Mouse (Mus musculus) kidney, adult 11 months (tissue): Measurements from ENCODE around the gene Pptc7.
A peak's percentile ranks its signal among the peaks of the same experiment; 100 is the strongest.

ENCODE experiments used
- DNase-seq: peaks from one replicate; pipeline ENCODE4 v3.0.0; 2022

Pptc7 gene

DNA sequence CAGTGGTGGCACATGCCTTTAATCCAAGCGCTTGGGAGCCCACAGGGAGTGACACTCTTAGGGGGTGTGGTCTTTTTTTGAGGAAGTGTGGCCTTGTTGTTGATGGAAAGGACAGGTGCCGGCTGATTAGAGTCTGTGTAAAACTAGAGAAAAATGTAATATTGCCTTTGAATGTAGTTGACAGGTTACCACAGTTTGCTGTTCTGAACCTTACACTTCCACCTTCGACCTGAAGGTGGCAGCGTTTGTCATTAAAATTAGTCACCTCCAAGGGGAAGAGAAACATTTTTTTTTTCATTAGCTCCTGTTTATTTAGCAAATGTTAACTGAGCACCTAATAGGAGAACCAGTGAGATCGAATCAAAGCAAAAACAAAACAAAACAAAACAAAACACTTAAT lies 16.3 kb upstream of the Pptc7 start:
- peak; percentile 54 for DNase-seq

DNA sequence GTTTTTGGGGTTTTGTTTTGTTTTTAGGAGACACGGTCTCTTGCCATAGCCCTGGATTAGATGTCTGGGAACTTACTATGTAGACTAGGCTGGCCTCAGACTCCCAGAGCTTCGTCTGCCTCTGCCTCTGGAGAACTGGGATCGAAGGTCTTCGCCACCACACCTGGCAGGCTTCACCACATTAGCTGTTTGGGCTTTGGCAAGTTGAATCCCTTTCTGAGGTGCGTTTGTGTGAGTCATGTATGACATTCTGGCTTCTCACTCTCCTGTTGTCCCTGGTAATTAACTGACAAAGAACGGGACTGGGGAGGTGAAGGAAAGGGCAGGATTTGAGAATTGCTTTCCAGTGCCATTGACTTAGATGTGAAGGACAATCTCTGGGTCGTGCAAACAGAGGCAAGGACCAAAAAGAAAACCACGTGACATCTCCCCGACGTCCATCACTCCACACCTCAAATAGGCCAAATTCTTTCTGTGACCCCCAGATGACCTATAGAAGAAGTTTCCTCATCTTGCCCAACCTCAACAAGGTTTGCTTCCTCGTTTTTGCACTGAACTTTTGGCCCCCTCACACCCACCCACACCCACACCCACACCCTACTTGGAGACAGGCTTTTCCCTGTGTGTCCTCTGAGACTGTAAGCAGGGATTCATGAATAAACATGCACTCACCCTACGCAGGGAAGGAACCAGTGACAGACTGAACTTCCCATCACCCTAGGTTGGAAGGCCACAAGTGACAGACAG lies 15.1 kb upstream of the Pptc7 start:
- DNase-seq, result no peak

DNA sequence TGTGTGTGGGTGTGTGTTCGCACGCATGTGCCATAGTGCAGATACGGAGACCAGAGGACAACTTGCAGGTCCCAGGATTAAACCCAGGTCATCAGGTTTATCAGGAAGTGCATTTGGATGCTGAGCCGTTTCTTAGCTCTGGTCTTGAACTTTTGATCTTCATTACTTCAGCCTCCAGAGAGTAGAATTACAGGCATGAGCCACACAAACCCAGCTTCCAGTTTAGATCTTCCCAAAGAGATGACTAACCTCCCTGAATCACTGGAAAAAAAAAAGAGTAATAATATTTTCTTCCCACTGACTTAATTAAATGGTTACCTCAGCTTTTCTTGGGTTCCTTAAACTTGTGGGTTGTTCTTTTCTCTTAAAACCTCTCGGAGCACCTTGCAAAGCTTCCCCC lies 11.3 kb upstream of the Pptc7 start:
- DNase-seq, result no peak

DNA sequence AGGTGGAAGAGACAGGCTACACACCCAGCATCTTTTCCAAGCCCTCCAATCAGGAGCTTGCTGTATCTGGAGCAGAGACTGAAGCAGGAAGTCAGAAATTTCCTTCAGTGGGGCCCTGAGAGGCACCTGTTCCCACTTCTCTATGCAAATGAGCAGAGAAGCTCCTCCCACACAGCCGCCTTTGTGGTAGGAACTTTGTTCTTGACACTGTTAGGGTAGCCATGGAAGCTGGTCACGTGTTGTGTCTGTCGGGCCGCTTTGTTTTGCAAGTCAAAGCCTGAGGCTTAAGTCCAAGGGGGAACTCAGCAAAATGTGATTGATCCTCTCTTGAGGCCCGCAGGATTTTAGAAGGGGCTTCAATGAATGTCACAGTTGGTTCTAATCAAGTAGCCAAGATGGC lies 9.4 kb upstream of the Pptc7 start:
- DNase-seq, result peak; percentile 75

DNA sequence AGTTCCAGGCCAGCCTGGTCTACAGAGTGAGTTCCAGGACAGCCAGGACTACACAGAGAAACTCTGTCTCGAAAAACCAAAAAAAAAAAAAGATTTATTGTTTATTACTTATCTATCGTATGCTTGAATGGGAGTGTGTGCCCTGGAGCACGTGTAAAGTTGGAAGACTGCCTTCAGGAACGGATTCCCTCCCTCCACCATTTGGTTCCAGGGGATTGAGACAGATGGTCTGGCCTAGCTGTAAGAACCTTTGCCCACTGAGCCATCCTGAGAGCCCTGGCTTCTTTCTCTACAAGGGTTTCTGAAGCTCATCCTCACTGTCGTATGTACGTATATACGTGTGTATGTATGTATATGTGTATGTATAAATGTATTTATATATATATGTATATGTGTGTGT lies 5.2 kb upstream of the Pptc7 start:
- DNase-seq, result no peak

DNA sequence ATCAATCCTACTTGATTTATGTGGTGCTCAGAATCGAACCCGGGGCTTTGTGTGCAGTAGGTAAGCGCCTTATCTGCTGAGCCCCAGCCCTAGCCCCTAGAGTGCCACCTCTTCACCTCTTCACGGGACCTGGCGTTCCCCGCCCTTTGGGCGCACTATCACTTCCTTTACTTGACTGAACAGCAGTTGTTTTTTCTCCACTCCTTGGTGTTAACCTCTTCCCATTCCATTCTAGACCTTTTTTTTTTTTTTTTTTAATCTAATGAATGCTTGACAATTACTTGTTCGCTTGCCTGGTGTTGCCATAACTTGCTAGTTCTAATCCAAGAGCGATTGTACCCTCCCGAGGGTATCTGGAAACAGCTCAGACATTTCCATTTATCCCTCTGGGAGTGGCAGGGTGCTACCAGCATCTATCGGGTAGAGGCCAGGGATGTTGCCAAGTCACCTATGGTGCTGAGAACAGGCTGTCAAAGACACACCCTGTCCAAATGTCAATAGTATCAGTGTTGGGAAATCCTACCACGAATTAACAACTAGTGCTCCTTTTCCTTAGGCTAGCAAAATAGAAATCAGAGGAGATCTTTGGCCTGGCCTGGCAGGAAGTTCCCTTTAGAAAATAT lies 4.3 kb upstream of the Pptc7 start:
- no peak for DNase-seq

DNA sequence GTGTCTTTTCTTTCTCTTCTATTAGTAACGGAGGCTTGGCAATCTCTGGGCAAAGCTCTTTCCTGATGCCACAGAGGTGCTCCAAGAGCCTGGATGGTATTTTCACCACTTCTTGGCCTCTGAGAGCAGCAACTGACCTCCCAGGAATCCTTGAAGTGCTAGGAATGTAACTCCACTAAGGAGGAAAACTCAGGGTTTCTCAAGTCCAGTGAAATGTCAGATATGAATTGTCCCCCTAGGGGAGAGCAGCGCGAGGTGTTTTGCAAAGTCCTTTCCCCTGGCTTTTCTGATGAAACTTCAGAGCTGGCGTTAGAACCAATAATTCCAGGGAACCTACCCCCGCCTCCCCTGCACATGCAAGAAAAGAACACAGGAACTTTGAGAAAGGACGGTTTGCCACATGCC lies 3.7 kb upstream of the Pptc7 start:
- no peak for DNase-seq

DNA sequence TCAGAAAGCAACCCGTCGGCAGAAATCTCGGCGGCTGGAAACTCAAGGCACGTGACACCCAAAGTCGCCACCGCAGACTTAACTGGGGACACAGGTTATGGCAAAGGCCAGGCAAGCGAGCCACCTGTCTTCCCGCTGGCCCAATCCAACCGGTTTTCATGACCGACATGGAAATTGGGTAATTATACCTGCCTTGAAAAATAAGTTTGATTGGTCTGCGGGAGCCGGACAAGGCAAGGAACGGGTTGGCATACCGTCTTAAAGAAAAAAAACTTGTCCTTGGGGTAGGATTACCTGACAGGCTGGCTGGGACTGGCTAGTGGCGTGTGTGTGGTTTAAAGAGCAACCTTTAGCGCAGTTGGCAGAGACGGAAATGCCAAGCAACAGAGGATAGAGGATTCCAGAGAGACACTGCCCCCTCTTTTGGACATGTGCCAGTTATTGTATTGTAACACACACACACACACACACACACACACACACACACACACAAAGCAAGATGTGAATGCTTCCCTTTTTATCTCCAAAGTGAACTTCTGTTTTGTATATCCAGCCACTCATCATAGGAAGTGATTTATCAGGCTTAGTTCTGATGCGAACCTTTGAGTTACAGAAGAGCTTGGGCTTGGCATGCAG lies 3.2 kb upstream of the Pptc7 start:
- DNase-seq, result peak; percentile 87

DNA sequence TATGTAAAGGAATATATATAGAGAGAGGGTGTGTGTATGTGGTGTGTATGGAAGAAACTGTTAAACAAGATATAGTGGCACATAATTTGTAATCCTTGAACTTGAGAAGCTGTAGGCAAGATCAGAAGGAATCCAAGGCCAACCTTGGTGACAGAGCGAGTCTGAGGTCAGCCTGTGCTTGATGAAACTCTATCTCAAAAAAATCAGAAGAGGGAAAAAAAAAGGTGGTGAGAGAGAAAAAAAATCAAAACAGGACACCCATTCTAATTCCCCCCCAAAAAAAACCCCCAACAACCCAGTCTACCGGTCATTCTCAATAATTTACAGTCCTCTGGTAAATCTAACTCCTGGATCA lies 360 bp upstream of the Pptc7 start:
- no peak for DNase-seq

DNA sequence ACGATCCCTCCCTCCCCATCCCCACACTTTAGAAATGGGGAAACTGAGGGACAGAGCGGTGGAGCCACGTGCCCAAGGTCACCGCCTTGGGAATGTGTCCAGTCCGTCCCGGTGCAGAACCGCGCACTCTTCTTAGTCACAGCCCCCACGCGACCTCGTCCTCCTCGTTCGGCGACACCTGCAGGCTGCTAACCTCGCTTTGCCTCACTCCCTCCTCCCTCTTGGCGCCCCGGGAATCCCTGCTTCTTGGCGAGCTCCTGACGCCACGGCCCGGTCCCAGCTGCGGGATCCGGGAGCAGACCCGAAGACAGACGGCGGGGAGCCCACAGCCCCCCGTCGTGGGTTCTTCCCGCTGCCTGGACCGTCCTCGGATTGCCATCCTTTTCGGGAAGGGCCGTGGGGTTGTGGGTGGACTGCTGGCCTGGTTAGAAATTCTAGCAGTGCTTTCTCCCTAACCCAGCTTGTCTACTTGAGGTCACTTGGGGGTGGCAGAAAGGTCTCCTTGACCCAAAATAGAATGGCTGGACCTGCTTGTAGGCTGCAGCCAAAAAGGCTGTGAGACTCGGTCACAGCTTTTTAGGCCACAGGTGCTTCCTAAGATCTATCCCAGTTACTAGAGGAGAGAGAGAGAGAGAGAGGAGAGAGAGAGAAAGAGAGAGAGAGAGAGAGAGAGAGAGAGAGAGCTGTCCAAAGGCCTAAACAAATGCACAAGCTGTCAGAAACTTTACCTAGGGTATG lies 1.0 kb downstream of the Pptc7 start:
- peak; percentile 57 for DNase-seq

DNA sequence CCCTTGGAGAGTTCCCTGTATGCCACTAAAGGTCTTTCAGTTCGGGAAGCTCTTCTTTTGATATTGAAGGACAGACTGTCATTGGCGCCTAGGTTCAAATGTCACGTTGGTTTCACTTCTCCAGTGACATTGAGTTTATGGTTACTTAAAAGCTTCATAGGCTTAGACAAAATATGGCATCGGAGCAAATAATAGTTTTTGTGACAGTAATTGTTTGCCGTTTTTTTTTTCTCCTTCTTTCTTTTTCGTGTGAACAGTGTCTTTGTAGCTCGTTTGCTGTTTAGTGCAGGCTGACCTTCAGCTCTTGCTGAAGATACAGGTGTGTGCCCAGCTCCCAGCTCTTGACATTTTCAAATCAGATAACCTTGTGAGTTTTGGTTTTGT lies 1.6 kb downstream of the Pptc7 start:
- DNase-seq, result no peak

DNA sequence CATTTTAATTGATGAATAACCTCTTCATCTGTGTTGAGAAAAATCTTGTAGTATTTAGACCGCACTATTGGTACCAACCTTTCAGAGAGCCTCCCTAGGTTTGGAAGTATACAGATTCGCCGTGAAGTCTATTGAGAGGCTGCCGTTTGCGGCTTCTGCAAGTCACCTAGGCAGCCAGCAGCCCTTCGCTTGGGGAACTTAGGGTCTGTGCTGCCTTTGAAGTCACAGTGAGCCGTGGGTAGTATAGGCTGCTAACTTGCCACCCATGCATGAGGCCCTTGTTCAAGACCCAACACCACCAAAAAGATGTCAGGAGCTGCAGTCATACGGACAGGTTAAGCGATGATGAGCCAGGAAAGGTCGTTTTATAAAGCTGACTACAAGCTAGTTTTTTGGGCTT lies 2.0 kb downstream of the Pptc7 start:
- no peak for DNase-seq

DNA sequence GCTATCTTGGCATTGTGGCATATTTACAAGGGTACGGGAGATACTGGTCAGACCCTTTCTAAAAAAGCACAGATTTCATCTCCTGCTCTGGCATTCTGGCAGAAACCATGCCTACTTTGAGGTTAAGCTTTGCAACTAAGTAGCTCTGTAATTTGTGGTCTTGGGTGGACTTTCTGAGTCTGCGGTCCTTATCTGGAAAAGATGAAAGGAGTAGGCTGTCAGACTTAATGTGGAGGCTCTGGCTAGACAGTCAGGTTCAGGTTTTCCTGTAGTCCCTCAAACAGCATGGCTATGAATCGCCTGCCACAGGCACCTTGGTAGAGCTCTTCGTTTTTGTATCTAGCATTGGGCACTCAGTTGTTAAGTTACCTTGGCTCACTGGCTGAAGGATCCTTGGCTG lies 2.9 kb downstream of the Pptc7 start:
- DNase-seq, result no peak

DNA sequence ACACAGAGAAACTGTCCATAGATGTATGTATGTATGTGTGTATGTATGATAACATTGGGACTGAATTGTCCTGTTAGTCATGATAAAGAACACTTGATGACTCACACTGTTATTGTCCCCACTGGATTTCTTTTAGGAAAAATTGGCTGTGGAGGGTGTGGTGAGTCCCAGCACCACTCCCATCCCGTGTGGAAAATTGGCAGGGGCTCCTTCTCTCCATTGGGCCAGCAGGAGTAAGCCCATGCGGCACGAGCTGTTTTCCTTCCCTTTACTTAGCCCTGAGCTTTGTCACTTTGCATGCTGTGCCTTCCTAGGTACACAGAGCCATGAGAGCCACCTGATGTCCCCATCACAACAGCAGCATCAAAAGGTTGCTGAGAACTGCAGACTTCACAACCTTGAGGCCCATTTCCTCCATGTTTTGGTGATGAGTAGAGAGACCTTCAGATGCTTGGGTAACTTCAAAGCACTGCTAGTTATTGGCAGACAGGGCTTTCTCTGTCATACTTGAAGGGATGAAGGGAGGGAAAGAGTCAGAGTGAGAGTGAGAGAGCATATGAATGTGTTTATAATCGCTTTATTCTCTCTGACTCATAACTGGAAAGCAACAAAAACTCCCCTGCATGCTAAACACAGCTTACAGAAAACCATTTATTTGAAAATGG lies 4.1 kb downstream of the Pptc7 start:
- DNase-seq, result no peak

DNA sequence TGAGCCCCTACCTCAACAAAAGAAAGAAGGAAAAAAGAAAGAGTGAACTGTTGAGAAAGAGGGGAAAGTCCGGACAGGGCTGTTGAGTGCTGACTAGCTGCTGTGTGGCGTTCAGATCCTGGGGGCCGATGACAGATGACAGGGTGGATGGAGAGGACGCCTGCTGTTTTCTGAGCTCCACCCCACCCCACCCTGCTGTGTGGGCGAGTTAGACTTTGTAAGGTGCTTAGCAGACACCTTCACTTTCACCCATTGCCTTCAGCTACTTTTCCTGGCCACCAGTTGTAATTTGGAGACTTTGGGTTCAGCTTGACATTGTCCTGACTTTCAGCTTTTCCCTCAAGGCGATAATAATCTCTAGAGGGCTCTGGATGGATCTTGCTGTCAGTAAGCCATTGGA lies 7.0 kb downstream of the Pptc7 start:
- no peak for DNase-seq

DNA sequence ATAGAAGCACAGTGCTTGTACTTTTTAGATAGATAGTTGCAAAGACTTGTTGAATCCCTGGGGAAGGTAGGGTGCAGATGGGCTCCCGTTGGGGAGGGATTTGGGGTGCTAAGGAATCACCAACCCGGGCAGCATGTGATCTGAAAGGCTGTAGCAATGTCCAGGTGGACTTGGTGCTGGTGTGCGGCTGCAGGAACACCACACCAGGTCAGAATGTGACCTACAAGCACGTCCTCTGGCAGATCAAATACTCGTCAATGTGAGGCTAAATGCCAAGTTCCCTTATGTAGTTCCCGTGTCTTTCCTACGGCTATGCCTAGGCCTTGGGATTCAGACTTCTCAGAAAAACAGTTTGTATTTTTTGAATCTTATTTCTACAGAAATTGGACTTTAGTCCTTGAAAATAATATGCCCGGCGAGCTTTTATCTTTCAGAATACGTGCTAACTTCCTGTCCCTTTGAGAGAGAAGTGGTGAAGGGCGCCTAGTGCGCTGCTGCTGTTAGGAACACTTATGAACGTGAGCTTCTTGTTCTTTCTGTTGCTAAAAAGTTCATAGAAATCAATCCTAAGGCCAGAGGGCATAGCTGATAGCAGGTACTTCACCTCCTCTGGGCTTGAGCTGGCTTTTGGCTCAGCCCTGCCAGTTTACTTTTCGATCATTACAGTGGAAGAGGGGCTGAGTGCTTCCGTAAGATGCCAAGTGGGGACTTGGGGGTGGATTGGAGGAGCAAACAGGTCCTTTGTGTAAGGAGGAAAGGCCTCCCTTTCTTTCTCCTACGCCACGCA lies 7.6 kb downstream of the Pptc7 start:
- DNase-seq, result no peak

DNA sequence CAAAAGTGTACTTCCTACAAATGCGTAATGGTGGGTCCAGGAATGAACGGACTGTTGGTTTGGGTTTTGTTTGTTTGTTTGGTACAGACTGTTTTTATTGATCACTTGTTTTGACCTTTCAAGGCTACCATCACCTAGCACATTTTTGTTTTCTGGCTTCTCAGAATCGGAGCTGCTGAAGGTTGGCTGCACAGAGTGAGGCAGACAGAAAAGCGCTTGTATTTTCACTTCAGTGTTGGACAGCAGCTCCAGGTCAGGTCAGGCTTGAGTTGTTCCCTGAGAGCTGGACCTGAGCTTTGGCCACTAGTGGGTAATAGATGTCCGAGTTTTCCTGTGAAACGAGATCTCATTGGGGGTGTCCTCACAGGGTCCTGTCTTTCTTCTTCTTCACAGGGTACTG lies 9.0 kb downstream of the Pptc7 start:
- no peak for DNase-seq

DNA sequence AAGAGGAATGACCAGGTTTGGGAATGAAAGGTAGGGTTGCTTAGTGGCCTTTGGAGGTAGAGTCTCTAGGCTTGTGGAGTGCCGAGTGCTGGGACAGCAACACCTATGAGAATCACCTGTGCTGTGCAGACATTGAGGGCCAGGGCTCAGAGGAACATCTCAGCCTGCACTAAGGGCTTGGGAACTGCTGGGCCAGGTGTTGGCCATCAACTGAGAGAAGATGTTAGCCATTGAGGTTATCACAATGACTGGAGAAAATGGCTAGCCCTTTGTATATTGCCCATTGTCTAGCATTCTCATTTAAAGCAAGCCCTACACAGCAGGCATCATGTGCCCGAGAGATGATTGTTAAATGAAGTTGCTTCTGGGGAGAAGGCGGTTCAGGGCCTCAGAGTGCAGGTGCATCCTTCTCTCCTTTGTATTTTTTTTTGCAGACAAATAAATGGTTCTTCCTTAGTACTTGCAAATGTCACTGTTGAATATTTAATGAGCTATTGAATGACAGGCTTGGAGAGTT lies 10.1 kb downstream of the Pptc7 start:
- DNase-seq, result no peak

DNA sequence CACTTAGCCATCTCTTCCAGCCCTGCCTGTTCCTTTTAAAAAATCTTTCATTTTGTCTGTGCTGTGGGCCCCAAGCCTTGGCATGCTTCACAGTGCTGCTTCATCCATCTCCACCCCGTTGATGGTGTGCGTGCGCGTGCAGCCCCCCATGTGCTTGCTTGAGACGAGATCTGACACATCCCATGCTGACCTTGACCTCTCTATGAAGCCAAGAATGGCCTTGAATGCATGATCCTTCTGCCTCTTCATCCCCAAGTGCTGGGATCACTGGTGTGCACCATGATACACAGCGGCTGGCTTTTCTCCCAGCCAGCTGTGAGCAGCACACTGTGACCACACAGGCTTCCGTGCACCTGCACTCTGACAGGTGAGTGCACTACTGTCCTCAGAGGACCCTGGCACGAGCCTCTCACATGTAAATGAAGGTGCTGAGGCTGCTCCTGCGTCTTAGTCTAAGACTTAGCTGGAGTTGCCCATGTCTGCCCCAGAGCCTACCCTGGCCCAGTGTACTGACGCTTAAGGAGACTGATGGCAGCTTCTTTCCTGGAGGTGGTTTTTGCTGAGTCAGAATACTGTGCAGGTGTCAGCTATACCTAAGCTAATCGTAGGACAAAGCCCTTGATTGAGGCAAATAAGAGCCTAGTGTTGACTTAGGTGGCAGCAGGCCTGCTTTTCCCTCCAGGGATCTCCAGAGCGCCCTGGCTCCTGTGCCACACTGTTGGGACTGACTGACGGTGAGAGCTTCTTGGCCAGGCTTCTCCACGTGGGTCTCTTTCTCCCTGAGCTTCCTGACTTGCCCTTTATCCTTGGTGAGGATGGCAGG lies 11.2 kb downstream of the Pptc7 start:
- DNase-seq, result no peak

DNA sequence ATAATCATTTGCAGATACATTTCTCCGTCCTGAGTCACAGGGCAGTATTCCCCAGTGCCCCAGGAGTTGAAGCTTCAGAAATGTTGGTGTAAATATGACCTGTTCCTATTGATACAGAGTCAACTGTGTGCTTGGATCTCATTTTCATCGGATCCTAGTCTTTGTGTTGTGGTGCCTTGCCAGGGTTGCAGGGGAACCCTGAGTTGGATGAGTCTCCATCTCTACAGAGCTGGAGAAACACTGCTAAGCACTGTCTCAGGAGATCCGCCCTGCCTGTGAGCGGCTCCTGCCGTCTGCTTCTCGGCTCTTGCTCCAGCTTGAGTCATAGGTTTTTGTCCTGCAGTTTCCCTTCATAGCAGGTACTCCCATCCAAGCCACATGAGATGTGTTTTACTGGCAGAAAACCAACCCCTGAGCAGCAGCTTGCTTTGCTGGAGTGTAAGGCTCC lies 15.9 kb downstream of the Pptc7 start:
- no peak for DNase-seq
